Mouse (Mus musculus) liver, embryonic 15.5 days (tissue): ENCODE results near the gene Med15. TPM values are rescaled to one million over a fixed set of nuclear protein-coding genes. Genes with fewer than 3 reads are reported as not detected.

Source experiments
- ATAC-seq: fragments of 200-750 bp; cut with Nextera tagmentation; 2 replicates; pipeline ENCODE4 v1.8.0; 2017; ENCODE audit warnings: moderate number of reproducible peaks, mild to moderate bottlenecking, moderate library complexity; ENCODE audit not compliant: insufficient read depth
- H3K27ac ChIP-seq: fragments of 300-500 bp; sonication (generic); replicated peaks from 2 replicates; pipeline ENCODE4 v1.5.1; 2015; ENCODE audit warnings: mild to moderate bottlenecking, inconsistent platforms
- H3K27me3 ChIP-seq: fragments of 300-500 bp; sonication (generic); 2 replicates; pipeline ENCODE4 v1.6.1; 2015; ENCODE audit warnings: mild to moderate bottlenecking, inconsistent platforms
- H3K36me3 ChIP-seq: fragments of 300-500 bp; sonication (generic); replicated peaks from 2 replicates; pipeline ENCODE4 v1.6.1; 2015; ENCODE audit warnings: moderate library complexity, mild to moderate bottlenecking, inconsistent platforms
- H3K4me1 ChIP-seq: fragments of 300-500 bp; sonication (generic); replicated peaks from 2 replicates; pipeline ENCODE4 v1.6.1; 2015; ENCODE audit warnings: inconsistent platforms
- H3K4me2 ChIP-seq: fragments of 300-500 bp; sonication (generic); 2 replicates; pipeline ENCODE4 v1.6.1; 2015; ENCODE audit warnings: moderate library complexity, mild to moderate bottlenecking, inconsistent platforms
- H3K4me3 ChIP-seq: fragments of 300-500 bp; sonication (generic); replicated peaks from 2 replicates; pipeline ENCODE4 v1.5.1; 2015; ENCODE audit warnings: mild to moderate bottlenecking, inconsistent platforms
- H3K9ac ChIP-seq: fragments of 300-500 bp; sonication (generic); 2 replicates; pipeline ENCODE4 v1.6.1; 2015; ENCODE audit warnings: moderate library complexity, mild to moderate bottlenecking, inconsistent platforms
- H3K9me3 ChIP-seq: fragments of 300-500 bp; sonication (generic); replicated peaks from 2 replicates; pipeline ENCODE4 v1.6.1; 2016; ENCODE audit warnings: inconsistent platforms
- WGBS: fragments of 180-500 bp; shearing (Covaris S2); methylation state at CpG from one replicate; pipeline ENCODE4 v1.1.7; 2015; ENCODE audit warnings: mixed read lengths; ENCODE audit not compliant: insufficient replicate concordance; 5-methylcytosine and 5-hydroxymethylcytosine counted together
- polyA plus RNA-seq: library from polyadenylated mRNA; unstranded; fragments of >200 nt; fragmentation: Nextera tagmentation; extraction: Ambion mirVana; gene quantifications from 2 replicates; pipeline ENCODE4 v1.2.1, GENCODE M21; 2015

Med15 gene
- polyA plus RNA-seq, 1 experiment from 2014 or later: 15.9 TPM

- H3K27ac ChIP-seq: no peak overlapping the region
- peaks cover 17% of the 10 kb centered on the region for H3K36me3 ChIP-seq
- H3K9me3 ChIP-seq: no peaks in the 10 kb centered on the region
- no peaks in the 10 kb centered on the region for H3K27me3 ChIP-seq
- 0 out of 2 replicates have a peak, but pooled peaks cover 3% of the 10 kb centered on the region for H3K4me1 ChIP-seq
- no peak overlapping the region for H3K9ac ChIP-seq
- H3K4me2 ChIP-seq: no peak overlapping the region
- no peak overlapping the region for H3K4me3 ChIP-seq
- WGBS: 82% methylated on average over 1 of the region's 1 CpGs
- no peak for ATAC-seq
Observed at GRCm38 (mm10) chr16:17707541-17707940, 25.1 kb downstream of the Med15 start.

- H3K4me3 ChIP-seq: no peak overlapping the region
- ATAC-seq: no peak
- H3K4me1 ChIP-seq: no peaks in the 10 kb centered on the region
- peaks cover 37% of the 10 kb centered on the region for H3K36me3 ChIP-seq
- no peaks in the 10 kb centered on the region for H3K27me3 ChIP-seq
- H3K9ac ChIP-seq: no peak overlapping the region
- no peaks in the 10 kb centered on the region for H3K9me3 ChIP-seq
- no peak overlapping the region for H3K4me2 ChIP-seq
- no peak overlapping the region for H3K27ac ChIP-seq
- WGBS: 64% methylated on average over 2 of the region's 2 CpGs
Observed at GRCm38 (mm10) chr16:17701043-17701405, 31.7 kb downstream of the Med15 start.

- Histone ChIP-seq H3K27ac (no peak overlapping the region), H3K4me3 (no peak overlapping the region), H3K36me3 (peaks cover 40% of the 10 kb centered on the region), H3K4me2 (no peak overlapping the region), H3K4me1 (no peaks in the 10 kb centered on the region), H3K27me3 (no peaks in the 10 kb centered on the region), H3K9ac (no peak overlapping the region), H3K9me3 (no peaks in the 10 kb centered on the region)
- WGBS: 71% methylated on average over 3 of the region's 3 CpGs
- peak; percentile 58 for ATAC-seq
Observed at GRCm38 (mm10) chr16:17700386-17701042, 32.2 kb downstream of the Med15 start.

- Histone ChIP-seq H3K36me3 (peaks cover 46% of the 10 kb centered on the region), H3K4me3 (no peak overlapping the region), H3K27me3 (no peaks in the 10 kb centered on the region), H3K27ac (no peak overlapping the region), H3K9me3 (no peaks in the 10 kb centered on the region), H3K4me2 (no peak overlapping the region), H3K4me1 (no peaks in the 10 kb centered on the region), H3K9ac (no peak overlapping the region)
- WGBS: 79% methylated on average over 3 of the region's 3 CpGs
- ATAC-seq: no peak
Observed at GRCm38 (mm10) chr16:17694860-17695259, 37.8 kb downstream of the Med15 start.

- Histone ChIP-seq H3K27me3 (no peaks in the 10 kb centered on the region), H3K36me3 (peaks cover 83% of the 10 kb centered on the region), H3K4me3 (no peak overlapping the region), H3K4me1 (peaks cover 3% of the 10 kb centered on the region; the same call in 1 of the 2 replicates), H3K27ac (no peak overlapping the region), H3K9me3 (no peaks in the 10 kb centered on the region), H3K4me2 (no peak overlapping the region), H3K9ac (no peak overlapping the region)
- ATAC-seq: no peak
Observed at GRCm38 (mm10) chr16:17669886-17670285, 62.8 kb downstream of the Med15 start.

- Histone ChIP-seq H3K4me3 (no peak overlapping the region), H3K4me2 (no peak overlapping the region), H3K9me3 (no peaks in the 10 kb centered on the region), H3K9ac (no peak overlapping the region), H3K36me3 (peaks cover 78% of the 10 kb centered on the region), H3K4me1 (peaks cover 3% of the 10 kb centered on the region; the same call in 1 of the 2 replicates), H3K27ac (no peak overlapping the region), H3K27me3 (no peaks in the 10 kb centered on the region)
- no peak for ATAC-seq
Observed at GRCm38 (mm10) chr16:17665568-17665967, 67.1 kb downstream of the Med15 start.

- H3K27me3 ChIP-seq: no peaks in the 10 kb centered on the region
- no peak for ATAC-seq
- H3K27ac ChIP-seq: no peak overlapping the region
- H3K36me3 ChIP-seq: peaks cover 72% of the 10 kb centered on the region
- 56% methylated on average over 5 of the region's 5 CpGs for WGBS
- H3K4me2 ChIP-seq: no peak overlapping the region
- no peaks in the 10 kb centered on the region for H3K9me3 ChIP-seq
- H3K4me1 ChIP-seq: 0 out of 2 replicates have a peak, but pooled peaks cover 4% of the 10 kb centered on the region
- H3K9ac ChIP-seq: no peak overlapping the region
- H3K4me3 ChIP-seq: no peak overlapping the region
Observed at GRCm38 (mm10) chr16:17656212-17656871, 76.3 kb downstream of the Med15 start.

- Histone ChIP-seq H3K4me2 (no peak overlapping the region), H3K4me1 (0 out of 2 replicates have a peak, but pooled peaks cover 4% of the 10 kb centered on the region), H3K36me3 (peaks cover 70% of the 10 kb centered on the region), H3K9me3 (no peaks in the 10 kb centered on the region), H3K27me3 (no peaks in the 10 kb centered on the region), H3K4me3 (no peak overlapping the region), H3K9ac (no peak overlapping the region), H3K27ac (no peak overlapping the region)
- ATAC-seq: no peak
- WGBS: 77% methylated on average over 4 of the region's 4 CpGs
Observed at GRCm38 (mm10) chr16:17654188-17654795, 78.4 kb downstream of the Med15 start.

GRCm38 (mm10) chr16:17653601-17654000, 79.1 kb downstream of the Med15 start:
- no peak overlapping the region for H3K4me3 ChIP-seq
- WGBS: 87% methylated on average over 5 of the region's 5 CpGs

GRCm38 (mm10) chr16:17652607-17653006, 80.1 kb downstream of the Med15 start:
- ATAC-seq: no peak
- Histone ChIP-seq H3K36me3 (peaks cover 60% of the 10 kb centered on the region), H3K4me3 (no peak overlapping the region), H3K27me3 (no peaks in the 10 kb centered on the region), H3K4me2 (no peak overlapping the region), H3K27ac (no peak overlapping the region), H3K9ac (no peak overlapping the region), H3K9me3 (no peaks in the 10 kb centered on the region), H3K4me1 (peaks cover 8% of the 10 kb centered on the region)
- WGBS: 84% methylated on average over 4 of the region's 4 CpGs

More at GRCm38 (mm10) chr16:17653601-17654000, 79.1 kb downstream of the Med15 start:
- Histone ChIP-seq H3K4me2 (no peak overlapping the region), H3K9ac (no peak overlapping the region), H3K9me3 (no peaks in the 10 kb centered on the region), H3K27me3 (no peaks in the 10 kb centered on the region), H3K27ac (no peak overlapping the region), H3K4me1 (0 out of 2 replicates have a peak, but pooled peaks cover 4% of the 10 kb centered on the region), H3K36me3 (peaks cover 68% of the 10 kb centered on the region)
- ATAC-seq: no peak

GRCm38 (mm10) chr16:17650711-17651110, 82.0 kb downstream of the Med15 start:
- whole genome bisulfite sequencing: 77% methylated on average over 1 of the region's 1 CpGs
- H3K27ac ChIP-seq: no peak overlapping the region
- H3K9me3 ChIP-seq: no peaks in the 10 kb centered on the region
- H3K36me3 ChIP-seq: peaks cover 55% of the 10 kb centered on the region
- H3K4me2 ChIP-seq: no peak overlapping the region
- H3K27me3 ChIP-seq: no peaks in the 10 kb centered on the region
- H3K4me3 ChIP-seq: no peak overlapping the region
- ATAC-seq: no peak
- H3K4me1 ChIP-seq: peaks cover 21% of the 10 kb centered on the region
- H3K9ac ChIP-seq: no peak overlapping the region
